Mouse (Mus musculus): ENCODE measurements around the gene Rph3a. TPM values are rescaled to one million over a fixed set of nuclear protein-coding genes. Genes with fewer than 3 reads are reported as not detected.

Rph3a gene
- total and polyA plus RNA-seq, 3 experiments = not detected

DNA sequence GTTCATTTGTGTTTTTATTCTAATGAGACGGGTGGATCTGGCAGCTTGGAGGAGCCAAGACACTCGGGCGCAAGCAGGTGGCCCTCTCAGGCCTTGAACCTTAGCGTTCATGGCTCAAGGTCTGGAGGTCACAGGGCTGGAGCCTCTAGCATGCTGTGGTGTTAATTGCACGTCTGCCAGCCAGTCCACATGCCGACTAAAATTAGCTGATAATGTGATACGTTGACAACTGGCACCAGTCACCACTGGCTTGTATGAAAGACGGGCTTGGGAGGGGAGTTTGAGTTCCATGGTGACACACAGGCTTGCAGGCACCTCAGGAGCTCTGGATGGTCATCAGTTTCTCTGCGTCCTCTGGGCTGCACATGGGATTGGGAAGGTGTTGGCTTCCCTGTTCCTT, 31.9 kb upstream of the Rph3a start:
- H3K79me2 ChIP-seq (ENCODE audit: control insufficient read depth, insufficient read depth, low read length, poor library complexity) = no peaks in the 10 kb centered on the region
- no peaks in the 10 kb centered on the region for H3K27me3 ChIP-seq (ENCODE audit: control insufficient read depth in 1 of 2, insufficient read depth in 2 of 2, low read length in 2 of 2)
- H3K36me3 ChIP-seq (ENCODE audit: control insufficient read depth in 1 of 2, insufficient read depth in 2 of 2, low read length in 2 of 2) = no peaks in the 10 kb centered on the region
- no peak overlapping the region for H3K9ac ChIP-seq (ENCODE audit: control insufficient read depth, low read depth, low read length, poor library complexity, severe bottlenecking)
- no peak for DNase-seq (ENCODE audit: low read depth, low spot score)
- no peaks in the 10 kb centered on the region for H3K4me1 ChIP-seq (ENCODE audit: control insufficient read depth in 1 of 2, insufficient read depth in 2 of 2, low read length in 2 of 2)
- H3K4me3 ChIP-seq (ENCODE audit: control insufficient read depth in 1 of 2, insufficient read depth in 1 of 2, low read depth in 2 of 2, low read length in 2 of 2) = no peak overlapping the region
- H3K9me3 ChIP-seq (replicated peaks; ENCODE audit: insufficient read depth, low read length) = no peaks in the 10 kb centered on the region
- TF ChIP-seq GATA1 (IDR thresholded peaks at IDR 0.05; ENCODE audit: low read depth, low read length) (no peak), CHD2 (IDR thresholded peaks at IDR 0.05; ENCODE audit: low read length) (no peak), HCFC1 (IDR thresholded peaks at IDR 0.05; ENCODE audit: low read depth, low read length) (no peak), UBTF (IDR thresholded peaks at IDR 0.05; ENCODE audit: borderline replicate concordance, insufficient read depth, low read depth, low read length) (no peak), POLR2AphosphoS5 (IDR thresholded peaks at IDR 0.05; ENCODE audit: borderline replicate concordance, low read depth, low read length) (no peak), MYC (IDR thresholded peaks at IDR 0.05; ENCODE audit: low read depth, low read length) (no peak), CTCF (IDR thresholded peaks at IDR 0.05 in 2 of 3, conservative IDR thresholded peaks at IDR 0.05 in 1 of 3; ENCODE audit: control insufficient read depth in 1 of 3, insufficient read depth in 1 of 3, low read depth in 2 of 3, low read length in 3 of 3, poor library complexity in 1 of 3, severe bottlenecking in 1 of 3) (no peak), ZKSCAN1 (IDR thresholded peaks at IDR 0.05; ENCODE audit: low read depth, low read length) (no peak), RAD21 (IDR thresholded peaks at IDR 0.05; ENCODE audit: low read depth, low read length) (no peak), MAZ (IDR thresholded peaks at IDR 0.05; ENCODE audit: low read depth, low read length) (no peak), RCOR1 (IDR thresholded peaks at IDR 0.05; ENCODE audit: low read depth, low read length) (no peak), E2F4 (IDR thresholded peaks at IDR 0.05; ENCODE audit: borderline replicate concordance, low read depth, low read length) (no peak)
- H3K27ac ChIP-seq (ENCODE audit: control insufficient read depth, low read depth, low read length) = no peak overlapping the region

DNA sequence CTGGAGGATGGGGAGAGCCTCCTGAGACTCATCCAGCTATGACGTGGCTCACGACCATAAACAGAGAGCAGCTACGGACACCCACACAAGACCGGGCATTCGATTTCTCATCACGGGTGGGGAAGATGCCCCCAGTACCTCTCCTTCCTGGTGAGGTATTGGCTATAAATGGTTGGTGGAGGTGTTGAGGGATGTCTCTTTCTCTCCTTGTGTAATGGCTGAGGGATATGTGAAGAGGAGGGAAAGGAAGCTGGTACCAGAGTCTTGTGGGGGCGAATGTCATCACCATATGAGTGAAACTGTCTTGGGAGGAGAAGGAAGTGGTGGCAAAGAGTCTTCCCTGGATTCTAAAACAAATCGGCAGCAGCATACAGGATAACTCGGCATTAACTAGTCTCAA, 29.6 kb upstream of the Rph3a start:
- DNase-seq (ENCODE audit: low read depth, low spot score) = no peak
- H3K36me3 ChIP-seq (ENCODE audit: control insufficient read depth in 1 of 2, insufficient read depth in 2 of 2, low read length in 2 of 2) = no peaks in the 10 kb centered on the region
- no peak for TF ChIP-seq SMC3 (IDR thresholded peaks at IDR 0.05; ENCODE audit: low read depth, low read length)
- no peak for TF ChIP-seq POLR2A (IDR thresholded peaks at IDR 0.05; ENCODE audit: control insufficient read depth in 1 of 2, insufficient read depth in 1 of 2, low read depth in 1 of 2, low read length in 2 of 2, poor library complexity in 1 of 2)
- TF ChIP-seq TCF12 (IDR thresholded peaks at IDR 0.05; ENCODE audit: low read depth, low read length) = no peak
- no peak overlapping the region for H3K9ac ChIP-seq (ENCODE audit: control insufficient read depth, low read depth, low read length, poor library complexity, severe bottlenecking)
- H3K27ac ChIP-seq (ENCODE audit: control insufficient read depth, low read depth, low read length) = no peak overlapping the region
- H3K4me3 ChIP-seq (ENCODE audit: control insufficient read depth in 1 of 2, insufficient read depth in 1 of 2, low read depth in 2 of 2, low read length in 2 of 2) = no peak overlapping the region
- no peaks in the 10 kb centered on the region for H3K27me3 ChIP-seq (ENCODE audit: control insufficient read depth in 1 of 2, insufficient read depth in 2 of 2, low read length in 2 of 2)
- no peaks in the 10 kb centered on the region for H3K9me3 ChIP-seq (replicated peaks; ENCODE audit: insufficient read depth, low read length)
- H3K79me2 ChIP-seq (ENCODE audit: control insufficient read depth, insufficient read depth, low read length, poor library complexity) = no peaks in the 10 kb centered on the region
- no peaks in the 10 kb centered on the region for H3K4me1 ChIP-seq (ENCODE audit: control insufficient read depth in 1 of 2, insufficient read depth in 2 of 2, low read length in 2 of 2)

DNA sequence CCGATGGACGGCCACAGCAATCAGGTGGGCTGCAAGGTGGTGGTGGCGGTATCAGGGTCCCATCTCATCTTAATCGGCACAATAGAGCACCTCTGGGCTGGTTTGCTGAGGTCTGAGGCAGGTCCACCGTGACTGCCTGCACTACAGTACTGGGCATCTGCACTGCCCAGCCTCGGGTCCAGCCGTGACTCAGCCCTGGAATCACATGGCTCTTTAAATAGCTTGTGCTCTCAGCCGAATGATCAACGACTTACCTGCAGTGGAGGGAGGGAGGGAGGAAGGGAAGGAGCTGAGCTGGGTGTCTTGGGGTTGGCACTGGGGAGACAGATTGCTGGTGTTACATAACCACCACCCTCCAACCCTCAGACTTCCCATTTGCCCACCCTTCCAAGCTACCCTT, 20.3 kb upstream of the Rph3a start:
- TF ChIP-seq ETS1 (IDR thresholded peaks at IDR 0.05; ENCODE audit: low read depth, low read length) = no peak
- TF ChIP-seq MAX (IDR thresholded peaks at IDR 0.05; ENCODE audit: low read length) = no peak
- no peak for TF ChIP-seq USF2 (IDR thresholded peaks at IDR 0.05; ENCODE audit: borderline replicate concordance in 1 of 2, insufficient read depth in 1 of 2, low read depth in 1 of 2, low read length in 2 of 2)
- TF ChIP-seq NELFE (IDR thresholded peaks at IDR 0.05; ENCODE audit: low read depth, low read length) = no peak
- TF ChIP-seq TAL1 (IDR thresholded peaks at IDR 0.05; ENCODE audit: low read length) = no peak
- TF ChIP-seq CHD2 (IDR thresholded peaks at IDR 0.05; ENCODE audit: low read length) = no peak
- no peak for TF ChIP-seq GABPA (IDR thresholded peaks at IDR 0.05; ENCODE audit: low read depth, low read length)
- TF ChIP-seq EP300 (IDR thresholded peaks at IDR 0.05; ENCODE audit: low read depth in 1 of 2, low read length in 2 of 2) = no peak
- no peak for TF ChIP-seq POLR2AphosphoS2 (IDR thresholded peaks at IDR 0.05; ENCODE audit: low read length)
- TF ChIP-seq MAZ (IDR thresholded peaks at IDR 0.05; ENCODE audit: low read depth, low read length) = no peak
- no peak for TF ChIP-seq NRF1 (IDR thresholded peaks at IDR 0.05; ENCODE audit: insufficient read depth, low read depth, low read length, poor library complexity, severe bottlenecking)
- no peak for TF ChIP-seq BHLHE40 (IDR thresholded peaks at IDR 0.05; ENCODE audit: borderline replicate concordance, low read depth, low read length)
- H3K9me3 ChIP-seq (replicated peaks; ENCODE audit: insufficient read depth, low read length) = no peaks in the 10 kb centered on the region
- no peak for DNase-seq (ENCODE audit: low read depth, low spot score)
- H3K4me1 ChIP-seq (ENCODE audit: control insufficient read depth in 1 of 2, insufficient read depth in 2 of 2, low read length in 2 of 2) = no peaks in the 10 kb centered on the region
- no peak overlapping the region for H3K4me3 ChIP-seq (ENCODE audit: control insufficient read depth in 1 of 2, insufficient read depth in 1 of 2, low read depth in 2 of 2, low read length in 2 of 2)
- H3K36me3 ChIP-seq (ENCODE audit: control insufficient read depth in 1 of 2, insufficient read depth in 2 of 2, low read length in 2 of 2) = no peaks in the 10 kb centered on the region
- H3K27me3 ChIP-seq (ENCODE audit: control insufficient read depth in 1 of 2, insufficient read depth in 2 of 2, low read length in 2 of 2) = no peaks in the 10 kb centered on the region
- H3K79me2 ChIP-seq (ENCODE audit: control insufficient read depth, insufficient read depth, low read length, poor library complexity) = no peaks in the 10 kb centered on the region
- H3K27ac ChIP-seq (ENCODE audit: control insufficient read depth, low read depth, low read length) = no peak overlapping the region
- no peak overlapping the region for H3K9ac ChIP-seq (ENCODE audit: control insufficient read depth, low read depth, low read length, poor library complexity, severe bottlenecking)

Measured in MEL (cell line).